Mouse (Mus musculus): ENCODE data around the gene Cstf1.

DNA sequence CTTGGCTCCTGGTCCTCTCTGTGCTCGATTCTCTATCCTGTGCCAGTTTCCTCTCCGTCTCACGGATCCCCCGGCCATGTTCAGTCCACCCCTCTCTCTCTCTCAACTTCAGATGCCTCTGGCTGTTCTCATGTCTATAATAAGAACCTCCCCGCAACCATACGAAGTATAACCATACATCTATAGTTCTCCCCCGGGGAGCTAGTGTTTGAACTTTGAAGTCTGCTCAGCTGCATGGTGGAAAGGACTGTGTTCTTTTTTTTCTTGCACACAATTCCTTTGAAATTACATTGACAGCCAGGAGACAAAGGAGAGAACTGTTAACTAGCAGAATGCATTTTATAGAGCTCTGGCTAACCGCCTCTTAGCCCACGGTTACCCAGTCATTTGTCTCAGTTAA, 15.7 kb upstream of the Cstf1 start:
- TF ChIP-seq EP300 (IDR thresholded peaks at IDR 0.05; ENCODE audit: low read length) = no peak
- no peak for TF ChIP-seq ELF1 (IDR thresholded peaks at IDR 0.05; ENCODE audit: low read depth, low read length)
